Mouse (Mus musculus): ENCODE results near the gene Zfp451.
"Not testable (repeated sequence)": the region's sequence is repeated elsewhere in the genome, so short reads cannot be mapped to it uniquely, and the experiment has no call there.

Gene Zfp451

GRCm38 (mm10) chr1:33813868-33814794 is at the start of gene Zfp451:
Gene Zfp451 (minus strand): TSS chr1:33814595.
- in situ Hi-C loops (cut with MboI; ENCODE audit: unreplicated experiment in 2 of 2): no loop called here

- in situ Hi-C loops (cut with MboI; ENCODE audit: unreplicated experiment in 2 of 2): no loop called here
Observed at GRCm38 (mm10) chr1:33846807-33847206, 32.4 kb upstream of the Zfp451 start.

GRCm38 (mm10) chr1:33843823-33844222 is 29.4 kb upstream of the Zfp451 start:
- in situ Hi-C loops (cut with MboI; ENCODE audit: unreplicated experiment in 2 of 2): no loop called here

GRCm38 (mm10) chr1:33838952-33839351 is 24.6 kb upstream of the Zfp451 start:
- in situ Hi-C loops (cut with MboI; ENCODE audit: unreplicated experiment in 2 of 2): not testable (repeated sequence)

GRCm38 (mm10) chr1:33830586-33830985 is 16.2 kb upstream of the Zfp451 start:
- in situ Hi-C loops (cut with MboI; ENCODE audit: unreplicated experiment in 2 of 2): no loop called here

- in situ Hi-C loops (cut with MboI; ENCODE audit: unreplicated experiment in 2 of 2): loop anchor here in 1 of 2 experiments (5.0 kb wide), 1 partner anchor 59 kb away; no protein-coding TSS in a partner anchor
Observed at GRCm38 (mm10) chr1:33817931-33818330, 3.5 kb upstream of the Zfp451 start.

- in situ Hi-C loops (cut with MboI; ENCODE audit: unreplicated experiment in 2 of 2): no loop called here
Observed at GRCm38 (mm10) chr1:33813495-33813867, 914 bp downstream of the Zfp451 start.

GRCm38 (mm10) chr1:33803323-33803722 is 11.1 kb downstream of the Zfp451 start:
- in situ Hi-C loops (cut with MboI; ENCODE audit: unreplicated experiment in 2 of 2): no loop called here

GRCm38 (mm10) chr1:33799620-33800019 is 14.8 kb downstream of the Zfp451 start:
- in situ Hi-C loops (cut with MboI; ENCODE audit: unreplicated experiment in 2 of 2): no loop called here

- in situ Hi-C loops (cut with MboI; ENCODE audit: unreplicated experiment in 2 of 2): no loop called here
Observed at GRCm38 (mm10) chr1:33788493-33788892, 25.9 kb downstream of the Zfp451 start.

- in situ Hi-C loops (cut with MboI; ENCODE audit: unreplicated experiment in 2 of 2): no loop called here
Observed at GRCm38 (mm10) chr1:33788072-33788471, 26.3 kb downstream of the Zfp451 start.

- in situ Hi-C loops (cut with MboI; ENCODE audit: unreplicated experiment in 2 of 2): no loop called here
Observed at GRCm38 (mm10) chr1:33784561-33784960, 29.8 kb downstream of the Zfp451 start.

GRCm38 (mm10) chr1:33776175-33776611 is 38.2 kb downstream of the Zfp451 start:
- in situ Hi-C loops (cut with MboI; ENCODE audit: unreplicated experiment in 2 of 2): no loop called here

- in situ Hi-C loops (cut with MboI; ENCODE audit: unreplicated experiment in 2 of 2): no loop called here
Observed at GRCm38 (mm10) chr1:33772106-33772505, 42.3 kb downstream of the Zfp451 start.

- in situ Hi-C loops (cut with MboI; ENCODE audit: unreplicated experiment in 2 of 2): no loop called here
Observed at GRCm38 (mm10) chr1:33771621-33772020, 42.8 kb downstream of the Zfp451 start.

GRCm38 (mm10) chr1:33768827-33769226 is 45.6 kb downstream of the Zfp451 start:
- in situ Hi-C loops (cut with MboI; ENCODE audit: unreplicated experiment in 2 of 2): no loop called here

- in situ Hi-C loops (cut with MboI; ENCODE audit: unreplicated experiment in 2 of 2): no loop called here
Observed at GRCm38 (mm10) chr1:33768091-33768787, 46.2 kb downstream of the Zfp451 start.

- in situ Hi-C loops (cut with MboI; ENCODE audit: unreplicated experiment in 2 of 2): no loop called here
Observed at GRCm38 (mm10) chr1:33766520-33767508, 47.6 kb downstream of the Zfp451 start.

- in situ Hi-C loops (cut with MboI; ENCODE audit: unreplicated experiment in 2 of 2): no loop called here
Observed at GRCm38 (mm10) chr1:33765468-33766080, 48.8 kb downstream of the Zfp451 start.

- in situ Hi-C loops (cut with MboI; ENCODE audit: unreplicated experiment in 2 of 2): no loop called here
Observed at GRCm38 (mm10) chr1:33763826-33764225, 50.6 kb downstream of the Zfp451 start.
